Mouse (Mus musculus) Patski (cell line): ENCODE results near the gene Bag6. TPM values are rescaled to one million over a fixed set of nuclear protein-coding genes. Genes with fewer than 3 reads are reported as not detected.

ENCODE experiments used
- ATAC-seq: fragments of 100-300 bp; one replicate; pipeline ENCODE4 v1.8.0; 2021
- CTCF ChIA-PET: fragments of 350-600 bp; sonication (Branson Sonifier 250); formaldehyde crosslinking; loops from one replicate; lab custom pipeline; 2022; ENCODE audit warnings: inconsistent platforms; lab: Charles Lee
- POLR2A ChIA-PET: fragments of 350-600 bp; sonication (Branson Sonifier 250); formaldehyde crosslinking; loops from one replicate; lab custom pipeline; 2022; ENCODE audit warnings: antibody characterized with exemption, inconsistent platforms; lab: Charles Lee
- DNase-seq: peaks from one replicate; pipeline ENCODE4 v3.0.0-alpha.2; 2011; ENCODE audit warnings: low read depth, low spot score
- H3K27me3 ChIP-seq: fragments of 371-371 bp; one replicate; pipeline ENCODE4 v1.5.1; 2021
- CTCF ChIP-seq: fragments of 100-300 bp; IDR thresholded peaks from one replicate; pipeline ENCODE4 v1.5.1; 2021
- in situ Hi-C: fragments of 300-500 bp; cut with MboI; formaldehyde crosslinking; loops from 3 replicates; pipeline ENCODE4 v1.11.1; 2018; ENCODE audit warnings: low pct_unique_long_range_greater_than_20kb, mixed read lengths
- polyA plus RNA-seq: library from polyadenylated mRNA; unstranded; gene quantifications from one replicate; pipeline ENCODE4 v1.2.3, GENCODE M21; 2021

The Bag6 gene
- 283 TPM for polyA plus RNA-seq

DNA sequence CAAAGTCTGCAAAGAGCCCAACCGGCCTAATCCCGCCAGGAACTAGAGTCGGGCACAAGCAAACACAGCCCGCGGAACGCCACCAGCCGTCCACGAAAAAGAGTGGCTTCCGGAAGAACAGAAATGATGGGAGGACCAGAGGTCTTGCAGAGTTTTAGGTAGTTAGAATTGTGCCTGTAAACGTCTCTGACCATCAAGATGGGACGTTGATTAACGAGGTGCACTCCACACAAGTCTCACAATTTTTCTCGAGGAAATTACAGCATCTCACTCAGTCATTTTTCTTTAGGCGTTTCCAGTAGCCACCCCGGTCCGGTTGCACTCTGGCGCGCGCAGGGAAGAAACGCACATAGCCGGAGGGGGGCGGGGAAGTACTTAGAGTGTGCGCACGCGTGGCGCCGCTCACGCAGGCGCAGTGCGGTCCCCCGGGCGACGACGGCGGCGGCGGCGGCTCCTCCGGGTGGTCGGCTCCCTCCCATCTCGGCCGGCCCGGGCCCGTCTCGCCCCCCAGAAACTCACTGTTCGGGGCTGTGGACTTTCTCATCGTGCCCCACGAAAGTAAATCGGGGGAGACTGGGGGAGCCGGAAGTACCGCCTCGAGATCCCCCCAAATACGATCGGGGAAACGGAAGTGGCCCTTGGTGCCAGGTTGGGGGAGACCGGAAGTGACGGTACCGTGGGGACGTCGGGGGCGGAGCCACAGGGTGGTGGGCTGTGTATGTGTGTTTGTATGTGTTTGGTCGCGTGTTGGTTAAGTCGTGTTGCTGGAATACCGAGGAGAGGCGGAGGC lies at the start of gene Bag6:
Gene Bag6 (plus strand): TSS at position 378 of the 790 bp plus-strand sequence.
- in situ Hi-C loops, result loop anchor here (25.0 kb wide), 1 partner anchor 498 kb away; the partner anchor contains the start of genes Atf6b, Fkbpl, Ppt2 and Prrt1
- ChIA-PET CTCF (no interaction called here), POLR2A (no interaction called here)
- DNase-seq (peak; percentile 91), ATAC-seq (peak; percentile 70)
- no peak for TF ChIP-seq CTCF
- H3K27me3 ChIP-seq, result no peaks in the 10 kb centered on the region

DNA sequence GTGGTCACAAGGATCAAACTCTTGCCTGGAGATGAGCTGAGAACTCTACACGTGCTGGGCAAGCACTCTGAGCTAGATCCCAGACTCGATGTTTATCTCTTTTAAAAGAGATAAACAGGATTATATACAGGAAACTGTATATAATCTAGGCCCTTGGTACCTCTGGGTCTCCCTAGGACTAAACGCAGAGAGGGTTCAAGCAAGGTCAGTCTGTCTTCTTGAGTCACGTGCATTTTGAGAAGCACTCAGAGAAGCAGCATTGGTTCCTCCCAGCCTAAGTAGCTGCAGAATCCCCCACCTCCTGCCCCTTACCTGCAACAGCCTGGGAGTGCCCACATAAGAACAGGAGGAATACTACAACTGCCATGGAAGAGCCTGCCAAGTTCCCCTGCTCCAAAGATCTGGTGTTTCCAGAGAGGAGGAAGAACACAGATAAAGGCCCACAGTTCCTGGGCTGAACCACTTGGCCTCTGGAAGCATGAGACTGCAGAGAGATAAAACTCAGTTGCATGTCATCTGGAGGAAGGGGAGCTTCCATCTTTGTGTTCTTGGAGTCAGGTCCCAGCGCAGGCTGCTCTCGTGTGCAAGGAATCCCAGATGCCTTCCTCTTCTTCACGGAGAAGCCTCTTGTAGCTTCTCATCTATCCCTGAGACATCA lies 49.6 kb upstream of the Bag6 start, which contains the start of gene Ly6g6f:
Gene Ly6g6f (minus strand): TSS at position 403 of the 658 bp plus-strand sequence.
- CTCF ChIA-PET, result interaction anchor here (0.9 to 1.8 kb wide), 3 partner anchors 13 to 64 kb away, joined by 3 to 5 read pairs (median 4); no protein-coding TSS in a partner anchor
- no peak for DNase-seq
- in situ Hi-C loops, result loop anchor here (5.0 kb wide), 1 partner anchor 53 kb away; no protein-coding TSS in a partner anchor
- no peak for ATAC-seq
- no peak for TF ChIP-seq CTCF
- POLR2A ChIA-PET, result interaction anchor here (0.6 kb wide), 1 partner anchor 1243 kb away, joined by 3 read pairs; no protein-coding TSS in a partner anchor
- H3K27me3 ChIP-seq, result peaks cover 13% of the 10 kb centered on the region

DNA sequence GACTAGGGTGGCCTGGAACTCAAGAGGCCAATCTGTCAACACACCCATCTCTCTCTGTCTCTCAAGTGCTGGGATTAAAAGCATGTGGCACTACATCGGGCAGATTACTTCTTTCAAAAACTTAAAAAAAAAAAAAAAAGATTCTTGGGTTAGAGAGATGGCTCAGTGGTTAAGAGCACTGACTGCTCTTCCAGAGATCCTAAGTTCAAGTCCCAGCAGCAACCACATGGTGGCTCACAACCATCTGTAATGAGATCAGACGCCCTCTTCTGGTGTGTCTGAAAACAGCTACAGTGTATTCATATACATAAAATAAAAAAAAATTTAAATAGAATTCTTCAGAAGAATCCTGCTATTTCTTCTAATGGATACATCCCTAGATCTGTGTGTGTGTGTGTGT lies 46.8 kb upstream of the Bag6 start:
- DNase-seq (no peak), ATAC-seq (no peak)
- peaks cover 6% of the 10 kb centered on the region for H3K27me3 ChIP-seq
- POLR2A ChIA-PET, result no interaction called here
- in situ Hi-C loops, result loop anchor here (5.0 kb wide), 1 partner anchor 56 kb away; no protein-coding TSS in a partner anchor
- no peak for TF ChIP-seq CTCF
- CTCF ChIA-PET, result interaction anchor here (0.6 kb wide), 1 partner anchor 33 kb away, joined by 3 read pairs; no protein-coding TSS in a partner anchor

GRCm38 (mm10) chr17:35088825-35089644 lies 45.9 kb upstream of the Bag6 start, which contains the start of gene Abhd16a:
Abhd16a (plus strand) TSS chr17:35089263.
- CTCF ChIA-PET, result no interaction called here
- in situ Hi-C loops, result loop anchor here (5.0 kb wide), 1 partner anchor 57 kb away; no protein-coding TSS in a partner anchor
- peaks cover 6% of the 10 kb centered on the region for H3K27me3 ChIP-seq
- DNase-seq (peak; percentile 31), ATAC-seq (peak; percentile 94)
- no peak for TF ChIP-seq CTCF
- POLR2A ChIA-PET, result interaction anchor here (0.8 to 1.2 kb wide), 3 partner anchors 9 to 35 kb away, joined by 3 to 4 read pairs (median 4); partner anchors contain the start of gene Mpig6b

DNA sequence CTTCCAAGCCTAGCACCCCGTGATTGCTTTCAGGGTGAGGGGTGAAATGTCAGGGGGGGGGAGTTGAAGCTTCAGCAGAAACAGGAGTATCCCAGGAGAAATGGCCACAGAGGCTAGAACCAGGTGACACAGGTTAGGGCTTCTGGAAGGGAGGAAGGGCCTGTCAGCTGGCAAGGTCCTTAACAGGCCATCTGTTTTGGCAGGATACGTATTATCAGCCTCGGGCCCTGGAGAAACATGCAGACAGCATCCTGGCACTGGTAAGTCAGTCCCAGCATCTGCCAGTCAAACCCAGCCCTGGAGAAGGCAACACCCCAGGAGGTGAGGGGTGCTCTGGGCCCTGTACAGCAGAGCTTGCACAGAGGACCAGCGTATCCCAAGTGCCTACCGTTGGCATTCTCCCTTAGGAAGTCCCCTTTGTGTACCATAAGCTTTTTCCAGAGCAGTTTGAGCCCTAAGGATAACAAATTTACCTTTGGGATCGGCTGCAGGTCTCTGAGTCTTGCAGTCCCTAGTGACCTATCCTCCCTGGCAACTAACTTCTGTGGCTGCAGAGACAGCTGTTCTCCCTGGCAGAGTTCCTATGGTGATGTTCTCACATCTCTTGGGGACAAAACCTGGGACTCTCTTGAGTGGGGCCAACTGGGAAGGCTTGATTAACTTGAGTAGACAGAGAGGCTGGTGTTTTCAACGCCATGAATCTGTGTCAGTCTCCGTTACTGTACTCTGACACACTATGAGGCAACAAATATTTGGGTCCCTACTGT lies 44.6 kb upstream of the Bag6 start:
- no peak for TF ChIP-seq CTCF
- H3K27me3 ChIP-seq, result peaks cover 6% of the 10 kb centered on the region
- CTCF ChIA-PET, result no interaction called here
- in situ Hi-C loops, result no loop called here
- ATAC-seq, result no peak
- POLR2A ChIA-PET, result interaction anchor here (0.6 kb wide), 1 partner anchor 92 kb away, joined by 3 read pairs; no protein-coding TSS in a partner anchor
- DNase-seq, result no peak

- CTCF ChIA-PET, result no interaction called here
- in situ Hi-C loops, result no loop called here
- ATAC-seq, result no peak
- DNase-seq, result no peak
- no peaks in the 10 kb centered on the region for H3K27me3 ChIP-seq
- TF ChIP-seq CTCF, result no peak
- POLR2A ChIA-PET, result no interaction called here
These were observed 42.4 kb upstream of the Bag6 start for GRCm38 (mm10) chr17:35092403-35093198.

- in situ Hi-C loops, result no loop called here
- CTCF ChIA-PET, result interaction anchor here (1.3 kb wide), 1 partner anchor 27 kb away, joined by 3 read pairs; the partner anchor contains the start of genes Csnk2b and Gpank1
- TF ChIP-seq CTCF, result no peak
- POLR2A ChIA-PET, result interaction anchor here (0.5 to 1.0 kb wide), 2 partner anchors 31 to 69 kb away, joined by 3 read pairs; partner anchors contain the start of gene D17H6S53E
- ATAC-seq (no peak), DNase-seq (no peak)
- H3K27me3 ChIP-seq, result no peaks in the 10 kb centered on the region
These were observed 40.3 kb upstream of the Bag6 start for GRCm38 (mm10) chr17:35094475-35095365.

DNA sequence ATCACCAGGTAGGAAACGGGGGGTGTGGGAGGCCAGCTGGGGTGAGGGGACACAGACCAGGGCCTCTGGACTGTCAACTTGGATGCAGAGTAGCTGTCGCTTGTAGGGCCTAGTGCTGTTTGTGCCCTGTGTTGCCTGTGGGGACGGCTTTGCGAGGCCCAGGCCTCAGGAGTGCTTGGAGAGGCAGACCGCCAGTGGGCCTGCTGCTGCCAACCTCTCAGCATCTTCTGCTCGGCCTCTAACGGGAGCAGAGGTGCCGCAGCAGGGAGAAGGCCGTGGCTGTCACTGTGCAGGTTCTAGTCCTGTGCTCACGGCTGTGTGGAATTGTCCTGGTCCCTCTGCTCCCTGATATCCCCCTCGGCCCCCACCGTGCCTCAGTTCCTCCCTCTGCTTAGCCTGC lies 38.4 kb upstream of the Bag6 start:
- CTCF ChIA-PET, result interaction anchor here (1.1 kb wide), 1 partner anchor 9 kb away, joined by 4 read pairs; no protein-coding TSS in a partner anchor
- DNase-seq, result no peak
- POLR2A ChIA-PET, result no interaction called here
- TF ChIP-seq CTCF, result no peak
- H3K27me3 ChIP-seq, result no peaks in the 10 kb centered on the region
- in situ Hi-C loops, result no loop called here
- no peak for ATAC-seq
